Mouse (Mus musculus): Measurements from ENCODE around the gene Cd59b. TPM values are rescaled to one million over a fixed set of nuclear protein-coding genes. Genes with fewer than 3 reads are reported as not detected.
A peak's percentile ranks its signal among the peaks of the same experiment; 100 is the strongest.
"Not testable (repeated sequence)": the region's sequence is repeated elsewhere in the genome, so short reads cannot be mapped to it uniquely, and the experiment has no call there.

Gene Cd59b
- polyA plus RNA-seq, 1 experiment from 2014 or later, result 6.3 TPM

DNA sequence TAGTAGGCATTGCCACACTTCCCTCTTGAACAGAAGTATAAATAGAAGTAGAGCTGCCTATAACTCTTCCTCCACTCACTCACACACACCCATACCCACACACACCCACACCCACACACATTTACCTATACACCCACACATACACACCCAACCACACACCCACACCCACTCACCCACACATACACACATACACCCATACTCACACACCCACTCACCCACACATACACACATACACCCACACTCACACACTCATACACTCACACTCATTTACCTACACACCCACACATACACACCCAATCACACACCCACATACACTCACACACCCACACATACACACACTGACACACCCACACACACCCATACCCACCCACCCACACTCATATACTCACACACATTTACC, 12.8 kb downstream of the Cd59b start:
- no peaks in the 10 kb centered on the region for H3K36me3 ChIP-seq (ENCODE audit: control insufficient read depth, insufficient read depth)
- no peaks in the 10 kb centered on the region for H3K9me3 ChIP-seq (ENCODE audit: control insufficient read depth)
- 0 out of 2 replicates have a peak, but pooled peaks have one; percentile 22 for ATAC-seq
- H3K4me1 ChIP-seq (replicated peaks; ENCODE audit: control insufficient read depth, insufficient read depth, low read length), result no peaks in the 10 kb centered on the region
- TF ChIP-seq CTCF (IDR thresholded peaks at IDR 0.05; ENCODE audit: low read depth), result no peak
- no peak overlapping the region for H3K9ac ChIP-seq (ENCODE audit: low read depth, low read length)
- no peak overlapping the region for H3K27ac ChIP-seq (ENCODE audit: low read depth, low read length)
- no peak overlapping the region for H3K4me2 ChIP-seq (replicated peaks; ENCODE audit: low read depth)
- no peak overlapping the region for H3K4me3 ChIP-seq (ENCODE audit: low read depth, low read length)
- H3K27me3 ChIP-seq (replicated peaks; ENCODE audit: control insufficient read depth, insufficient read depth, low read length), result no peaks in the 10 kb centered on the region

DNA sequence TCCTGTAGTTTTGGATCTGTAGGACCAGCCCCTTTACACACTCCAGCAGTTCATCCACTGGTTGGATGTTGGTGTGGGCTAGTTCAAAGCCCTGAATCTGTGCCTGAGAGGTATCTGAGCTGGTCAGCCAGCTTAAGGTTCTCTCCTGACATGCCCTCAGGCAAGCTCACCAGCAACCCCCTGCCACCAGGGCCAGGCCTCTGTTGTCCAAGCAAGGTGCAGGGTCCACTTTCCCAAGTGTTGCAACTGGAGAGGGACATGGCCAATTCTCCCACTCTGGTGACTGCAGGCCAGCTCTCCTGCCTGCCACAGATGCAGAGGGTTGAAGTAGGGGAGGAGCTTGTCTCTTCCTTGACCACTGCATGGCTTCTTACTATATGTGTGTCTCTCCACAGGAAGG, 14.4 kb downstream of the Cd59b start:
- not testable (repeated sequence) for H3K9me3 ChIP-seq (ENCODE audit: control insufficient read depth); H3K4me2 ChIP-seq (replicated peaks; ENCODE audit: low read depth); H3K27ac ChIP-seq (ENCODE audit: low read depth, low read length); H3K9ac ChIP-seq (ENCODE audit: low read depth, low read length); H3K36me3 ChIP-seq (ENCODE audit: control insufficient read depth, insufficient read depth); ATAC-seq; H3K4me3 ChIP-seq (ENCODE audit: low read depth, low read length); H3K4me1 ChIP-seq (replicated peaks; ENCODE audit: control insufficient read depth, insufficient read depth, low read length); H3K27me3 ChIP-seq (replicated peaks; ENCODE audit: control insufficient read depth, insufficient read depth, low read length)

DNA sequence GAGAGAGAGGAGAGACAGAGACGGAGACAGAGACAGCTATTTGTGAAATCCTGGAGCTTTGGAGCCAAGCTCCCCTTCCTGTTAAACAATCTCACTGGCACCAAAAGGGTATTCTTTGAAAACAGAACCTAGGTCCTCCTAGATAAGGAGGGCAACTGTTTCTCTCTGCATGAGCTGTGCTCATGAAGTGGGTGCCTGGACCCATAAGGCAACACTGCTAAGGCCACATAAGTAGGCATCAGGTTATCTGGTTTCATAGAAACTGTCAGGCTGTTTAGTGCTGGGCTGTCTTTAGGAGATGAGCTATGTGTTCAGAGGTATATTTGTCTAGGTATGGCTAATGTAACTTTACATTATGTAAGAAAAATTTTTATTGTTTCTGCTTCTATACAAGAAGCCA, 17.9 kb downstream of the Cd59b start:
- H3K36me3 ChIP-seq (ENCODE audit: control insufficient read depth, insufficient read depth); H3K9me3 ChIP-seq (ENCODE audit: control insufficient read depth); H3K9ac ChIP-seq (ENCODE audit: low read depth, low read length); H3K27ac ChIP-seq (ENCODE audit: low read depth, low read length); H3K4me1 ChIP-seq (replicated peaks; ENCODE audit: control insufficient read depth, insufficient read depth, low read length); H3K4me3 ChIP-seq (ENCODE audit: low read depth, low read length); H3K27me3 ChIP-seq (replicated peaks; ENCODE audit: control insufficient read depth, insufficient read depth, low read length); H3K4me2 ChIP-seq (replicated peaks; ENCODE audit: low read depth); ATAC-seq: not testable (repeated sequence)
- 91% methylated on average over 1 of the region's 1 CpGs for WGBS

DNA sequence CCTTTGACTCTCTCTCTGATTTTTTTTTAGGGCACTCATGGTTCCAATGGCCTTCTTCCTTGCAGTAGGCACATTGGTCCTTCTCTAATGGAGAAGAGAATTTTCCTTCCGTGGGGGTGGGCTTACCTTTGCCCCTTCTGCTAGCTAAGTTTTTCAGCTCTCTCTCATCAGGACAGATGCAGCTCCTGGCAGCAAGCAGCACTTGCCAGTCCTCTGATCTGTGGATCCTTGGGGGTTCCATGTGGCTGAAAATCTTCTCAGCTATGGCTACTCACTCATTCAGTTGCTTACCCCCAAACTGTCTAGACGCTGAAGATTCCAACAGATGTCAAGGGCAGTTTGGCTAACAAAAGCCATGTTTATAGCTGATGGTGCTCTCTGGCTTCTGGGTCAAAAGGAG, 23.7 kb downstream of the Cd59b start:
- Histone ChIP-seq H3K36me3 (ENCODE audit: control insufficient read depth, insufficient read depth) (no peaks in the 10 kb centered on the region), H3K4me3 (ENCODE audit: low read depth, low read length) (no peak overlapping the region), H3K27ac (ENCODE audit: low read depth, low read length) (no peak overlapping the region), H3K9ac (ENCODE audit: low read depth, low read length) (no peak overlapping the region), H3K9me3 (ENCODE audit: control insufficient read depth) (no peaks in the 10 kb centered on the region), H3K4me2 (replicated peaks; ENCODE audit: low read depth) (no peak overlapping the region), H3K4me1 (replicated peaks; ENCODE audit: control insufficient read depth, insufficient read depth, low read length) (no peaks in the 10 kb centered on the region), H3K27me3 (replicated peaks; ENCODE audit: control insufficient read depth, insufficient read depth, low read length) (no peaks in the 10 kb centered on the region)
- WGBS, result 64% methylated on average over 2 of the region's 2 CpGs
- TF ChIP-seq CTCF (IDR thresholded peaks at IDR 0.05; ENCODE audit: low read depth), result no peak
- ATAC-seq, result no peak

DNA sequence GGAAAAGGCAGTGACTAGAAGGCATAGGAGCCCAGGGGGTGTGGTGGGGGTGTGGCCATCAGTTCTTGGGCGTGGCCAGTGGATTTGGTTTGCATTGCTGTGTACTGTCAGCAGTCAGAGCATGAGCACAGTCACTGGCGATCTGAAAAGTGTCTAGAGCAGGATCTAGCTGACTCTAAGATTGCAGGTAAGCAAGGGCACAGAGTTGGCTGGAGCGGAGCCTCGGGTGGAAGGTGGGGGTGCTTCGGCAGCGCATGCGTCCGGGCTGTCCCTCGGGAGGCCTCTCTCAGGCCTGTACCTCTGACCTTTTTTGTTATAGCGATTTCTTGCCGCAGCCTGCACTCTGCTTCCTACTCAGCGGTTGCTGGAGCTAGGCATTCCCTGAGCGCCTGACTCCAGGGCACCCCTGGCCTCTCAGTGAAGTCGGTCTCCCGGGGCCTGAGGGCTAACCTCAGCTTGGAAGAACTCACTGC, 26.1 kb downstream of the Cd59b start, which contains the start of gene Cd59a:
Gene Cd59a (plus strand): TSS at position 61 of the 473 bp plus-strand sequence.
- peaks cover 5% of the 10 kb centered on the region; the same call in 1 of the 2 replicates for H3K4me1 ChIP-seq (replicated peaks; ENCODE audit: control insufficient read depth, insufficient read depth, low read length)
- no peaks in the 10 kb centered on the region for H3K9me3 ChIP-seq (ENCODE audit: control insufficient read depth)
- no peak for TF ChIP-seq CTCF (IDR thresholded peaks at IDR 0.05; ENCODE audit: low read depth)
- peak within 1 kb of the TSS; percentile 51 for H3K9ac ChIP-seq (ENCODE audit: low read depth, low read length)
- 2% methylated on average over 15 of the region's 15 CpGs for WGBS
- no peaks in the 10 kb centered on the region for H3K27me3 ChIP-seq (replicated peaks; ENCODE audit: control insufficient read depth, insufficient read depth, low read length)
- peak within 1 kb of the TSS; percentile 50 for H3K4me3 ChIP-seq (ENCODE audit: low read depth, low read length)
- H3K4me2 ChIP-seq (replicated peaks; ENCODE audit: low read depth), result peak within 1 kb of the TSS; percentile 67
- peak within 1 kb of the TSS; percentile 77 for H3K27ac ChIP-seq (ENCODE audit: low read depth, low read length)
- H3K36me3 ChIP-seq (ENCODE audit: control insufficient read depth, insufficient read depth), result no peaks in the 10 kb centered on the region
- ATAC-seq, result peak; percentile 85

DNA sequence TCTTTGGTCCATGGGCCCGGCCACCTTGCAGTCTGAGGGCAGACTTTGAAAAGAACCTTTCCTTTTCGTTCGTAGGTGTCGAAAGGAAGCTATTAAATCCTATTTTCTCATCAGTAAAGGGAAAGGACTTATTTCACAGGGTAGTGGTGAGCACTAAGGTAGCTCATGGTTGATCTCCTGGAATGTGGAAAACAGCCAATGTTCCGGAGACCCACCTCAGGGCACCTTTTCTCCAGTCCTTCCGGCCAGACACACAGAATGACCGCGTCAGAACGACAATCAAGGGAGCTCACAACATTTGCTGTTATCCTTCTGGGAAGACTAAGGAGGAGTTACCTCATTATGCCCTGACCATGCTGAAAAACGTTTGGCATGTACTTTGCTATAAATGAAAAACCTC, 26.6 kb downstream of the Cd59b start:
- Histone ChIP-seq H3K4me1 (replicated peaks; ENCODE audit: control insufficient read depth, insufficient read depth, low read length) (peaks cover 5% of the 10 kb centered on the region; the same call in 1 of the 2 replicates), H3K36me3 (ENCODE audit: control insufficient read depth, insufficient read depth) (no peaks in the 10 kb centered on the region), H3K4me3 (ENCODE audit: low read depth, low read length) (peak overlapping the region; percentile 50), H3K9ac (ENCODE audit: low read depth, low read length) (peak overlapping the region; percentile 51), H3K27ac (ENCODE audit: low read depth, low read length) (peak overlapping the region; percentile 77), H3K27me3 (replicated peaks; ENCODE audit: control insufficient read depth, insufficient read depth, low read length) (no peaks in the 10 kb centered on the region), H3K9me3 (ENCODE audit: control insufficient read depth) (no peaks in the 10 kb centered on the region), H3K4me2 (replicated peaks; ENCODE audit: low read depth) (peak overlapping the region; percentile 67)
- ATAC-seq, result no peak
- no peak for TF ChIP-seq CTCF (IDR thresholded peaks at IDR 0.05; ENCODE audit: low read depth)
- WGBS, result 34% methylated on average over 10 of the region's 10 CpGs

DNA sequence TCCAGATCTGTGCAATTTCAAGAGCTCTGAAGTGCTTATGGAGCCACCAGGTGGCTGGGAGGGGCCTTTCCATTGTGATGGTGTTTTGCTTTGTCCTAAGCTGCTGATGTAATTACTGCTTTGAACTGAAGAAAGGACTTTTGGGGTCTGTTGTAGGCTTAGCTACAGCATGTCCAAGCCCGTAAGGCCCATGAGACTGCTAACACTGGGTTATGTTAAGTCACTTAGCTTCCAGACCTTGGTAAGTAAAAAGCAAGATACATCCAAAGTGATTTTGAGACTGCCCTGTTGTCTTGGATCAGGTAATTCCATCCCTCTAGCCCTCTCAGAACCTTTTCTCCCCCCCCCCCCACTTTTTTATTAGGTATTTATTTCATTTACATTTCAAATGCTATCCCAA, 27.1 kb downstream of the Cd59b start:
- ATAC-seq; H3K27me3 ChIP-seq (replicated peaks; ENCODE audit: control insufficient read depth, insufficient read depth, low read length); H3K27ac ChIP-seq (ENCODE audit: low read depth, low read length); H3K9me3 ChIP-seq (ENCODE audit: control insufficient read depth); H3K4me2 ChIP-seq (replicated peaks; ENCODE audit: low read depth); H3K36me3 ChIP-seq (ENCODE audit: control insufficient read depth, insufficient read depth); H3K4me1 ChIP-seq (replicated peaks; ENCODE audit: control insufficient read depth, insufficient read depth, low read length); H3K9ac ChIP-seq (ENCODE audit: low read depth, low read length): not testable (repeated sequence)
- 82% methylated on average over 1 of the region's 1 CpGs for WGBS
- H3K4me3 ChIP-seq (ENCODE audit: low read depth, low read length), result peak overlapping the region; percentile 50; the same call in 1 of the 2 replicates
- TF ChIP-seq CTCF (IDR thresholded peaks at IDR 0.05; ENCODE audit: low read depth), result peak; percentile 15; the same call in 1 of the 2 replicates

DNA sequence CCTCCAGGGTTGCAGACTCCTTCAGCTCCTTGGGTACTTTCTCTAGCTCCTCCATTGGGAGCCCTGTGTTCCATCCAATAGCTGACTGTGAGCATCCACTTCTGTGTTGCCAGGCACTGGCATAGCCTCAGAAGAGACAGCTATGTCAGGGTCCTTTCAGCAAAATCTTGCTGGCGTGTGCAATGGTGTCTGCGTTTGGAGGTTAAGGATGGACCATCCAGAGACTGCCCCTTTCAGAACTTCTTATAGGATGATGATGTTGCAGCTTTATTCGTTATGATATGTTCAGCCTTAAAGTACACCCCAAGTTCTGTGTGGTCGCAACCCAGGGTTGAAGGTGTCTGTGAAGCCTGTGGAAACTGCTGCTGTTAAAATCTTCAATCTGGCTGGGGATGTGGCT, 27.7 kb downstream of the Cd59b start:
- WGBS, result 99% methylated on average over 4 of the region's 4 CpGs

More for the DNA sequence above, 27.7 kb downstream of the Cd59b start:
- not testable (repeated sequence) for H3K27ac ChIP-seq (ENCODE audit: low read depth, low read length); H3K9ac ChIP-seq (ENCODE audit: low read depth, low read length); H3K4me3 ChIP-seq (ENCODE audit: low read depth, low read length); ATAC-seq; H3K27me3 ChIP-seq (replicated peaks; ENCODE audit: control insufficient read depth, insufficient read depth, low read length); H3K9me3 ChIP-seq (ENCODE audit: control insufficient read depth); H3K36me3 ChIP-seq (ENCODE audit: control insufficient read depth, insufficient read depth); H3K4me1 ChIP-seq (replicated peaks; ENCODE audit: control insufficient read depth, insufficient read depth, low read length)
- H3K4me2 ChIP-seq (replicated peaks; ENCODE audit: low read depth), result 0 out of 2 replicates have a peak overlapping the region, but pooled peaks have one; percentile 21
